ENCODE assay signal across 38 mouse cellular contexts in the genomic region with DNA sequence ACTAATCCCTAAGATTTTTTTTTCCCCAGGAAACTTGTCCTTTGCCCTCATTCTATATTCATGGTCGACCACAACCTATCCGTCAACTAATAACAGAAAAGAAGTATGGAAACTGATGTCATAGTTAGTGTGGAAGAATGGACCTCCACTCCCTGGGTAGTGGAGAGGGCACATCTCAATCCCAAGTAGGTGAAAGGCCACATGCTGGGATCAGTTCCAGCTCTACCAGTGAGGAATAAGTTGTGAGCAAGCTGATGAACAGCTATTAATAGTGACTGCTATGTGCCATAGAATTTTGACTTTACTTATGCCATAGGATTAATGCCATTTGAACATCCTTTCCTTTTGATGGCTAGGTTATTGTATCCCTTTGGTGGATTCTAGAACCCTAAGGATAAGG. TPM values are rescaled to one million over a fixed set of nuclear protein-coding genes. Genes with fewer than 3 reads are reported as not detected.
DNase-seq lines count a peak whose midpoint lies in the region; ATAC-seq and TF ChIP-seq lines count a peak whose summit lies in the region.
"Had no signal": no experiment of that assay in that cellular context is flagged by ENCODE, and none has a peak within 500 bp of the region (broad histone marks: within the 10 kb centered on the region; RNA-seq: fewer than 3 reads in every experiment).

No protein-coding gene starts in this region.

- no peaks in the 10 kb centered on the region for H3K4me1 ChIP-seq in liver, adult 2 months (ENCODE audit: control insufficient read depth, insufficient read depth, low read length)
- no peaks in the 10 kb centered on the region for H3K4me1 ChIP-seq in heart, postnatal 0 days (ENCODE audit: control insufficient read depth, insufficient read depth)
- H3K4me1 ChIP-seq: forebrain, embryonic 13.5 days; heart, embryonic 13.5 days; hindbrain, embryonic 10.5 days; kidney, embryonic 15.5 days; limb, embryonic 12.5 days; liver, embryonic 12.5 days; stomach, embryonic 15.5 days had no signal

- H3K79me2 ChIP-seq in liver, adult 2 months (ENCODE audit: control insufficient read depth, insufficient read depth, low read length) = no peaks in the 10 kb centered on the region

- H3K36me3 ChIP-seq in liver, adult 2 months (ENCODE audit: control insufficient read depth, insufficient read depth, low read length) = no peaks in the 10 kb centered on the region
- no peaks in the 10 kb centered on the region for H3K36me3 ChIP-seq in heart, postnatal 0 days (replicated peaks; ENCODE audit: control insufficient read depth, insufficient read depth, low read length)
- H3K36me3 ChIP-seq: heart, embryonic 13.5 days; hindbrain, embryonic 10.5 days; kidney, embryonic 15.5 days; limb, embryonic 12.5 days; liver, embryonic 12.5 days; stomach, embryonic 15.5 days had no signal

- no peaks in the 10 kb centered on the region for H3K9me3 ChIP-seq in heart, postnatal 0 days (replicated peaks; ENCODE audit: control insufficient read depth, low read length)
- H3K9me3 ChIP-seq: forebrain, embryonic 13.5 days; G1E; heart, embryonic 13.5 days; hindbrain, embryonic 10.5 days; kidney, embryonic 15.5 days; limb, embryonic 12.5 days; liver, embryonic 12.5 days; stomach, embryonic 15.5 days had no signal

- no peak for TF ChIP-seq CTCF in liver, adult 2 months (IDR thresholded peaks at IDR 0.05; ENCODE audit: low read depth, low read length)
- no peak for TF ChIP-seq CTCF in heart, postnatal 0 days (IDR thresholded peaks at IDR 0.05; ENCODE audit: low read depth)

- no peaks in the 10 kb centered on the region for H3K27me3 ChIP-seq in liver, adult 2 months (ENCODE audit: control insufficient read depth, insufficient read depth, low read length)
- no peaks in the 10 kb centered on the region for H3K27me3 ChIP-seq in heart, postnatal 0 days (ENCODE audit: control insufficient read depth, insufficient read depth, low read length)
- H3K27me3 ChIP-seq: forebrain, embryonic 13.5 days; heart, embryonic 13.5 days; liver, embryonic 12.5 days; stomach, embryonic 15.5 days had no signal

- ATAC-seq in heart, postnatal 0 days (ENCODE audit: insufficient read depth, low read depth) = peak; percentile 75; the same call in 1 of the 2 replicates
- no peak for ATAC-seq in CD4-positive, CD25-positive, alpha-beta regulatory T cell, adult 4 months
- ATAC-seq: forebrain, embryonic 13.5 days; hindbrain, embryonic 16.5 days; liver, embryonic 12.5 days; liver, postnatal 0 days; lung, postnatal 0 days; Patski had no signal

- WGBS in liver, adult 2 months = 58% methylated on average over 2 of the region's 2 CpGs
- 63% methylated on average over 2 of the region's 2 CpGs for WGBS in heart, postnatal 0 days

- no peak overlapping the region for H3K4me2 ChIP-seq in heart, postnatal 0 days (ENCODE audit: low read depth, low read length)
- H3K4me2 ChIP-seq: forebrain, embryonic 13.5 days; heart, embryonic 13.5 days; kidney, embryonic 15.5 days; limb, embryonic 12.5 days; liver, embryonic 12.5 days; stomach, embryonic 15.5 days had no signal

- TF ChIP-seq EP300 in heart, postnatal 0 days (IDR thresholded peaks at IDR 0.05; ENCODE audit: low read depth) = no peak

- H3K4me3 ChIP-seq in liver, adult 2 months (ENCODE audit: insufficient read depth, low read depth, low read length) = no peak overlapping the region
- no peak overlapping the region for H3K4me3 ChIP-seq in heart, postnatal 0 days (ENCODE audit: low read depth, low read length)
- H3K4me3 ChIP-seq: forebrain, embryonic 13.5 days; heart, embryonic 13.5 days; hindbrain, embryonic 10.5 days; kidney, embryonic 15.5 days; layer of hippocampus, adult 2 months; left cerebral cortex, adult 2 months; limb, embryonic 12.5 days; liver, embryonic 12.5 days; stomach, embryonic 15.5 days had no signal

- no peak overlapping the region for H3K9ac ChIP-seq in liver, adult 2 months (ENCODE audit: low read depth, low read length)
- no peak overlapping the region for H3K9ac ChIP-seq in heart, postnatal 0 days (replicated peaks; ENCODE audit: low read depth, low read length)
- H3K9ac ChIP-seq: forebrain, embryonic 13.5 days; heart, embryonic 13.5 days; kidney, embryonic 15.5 days; limb, embryonic 12.5 days; liver, embryonic 12.5 days; liver, postnatal 0 days; stomach, embryonic 15.5 days had no signal

- no peak for TF ChIP-seq POLR2A in liver, adult 2 months (IDR thresholded peaks at IDR 0.05; ENCODE audit: extremely low read depth, insufficient read depth, low read length)

- H3K27ac ChIP-seq in liver, adult 2 months (replicated peaks; ENCODE audit: insufficient read depth, low read depth, low read length) = no peak overlapping the region
- no peak overlapping the region for H3K27ac ChIP-seq in heart, postnatal 0 days (ENCODE audit: low read depth)
- H3K27ac ChIP-seq: forebrain, embryonic 13.5 days; heart, embryonic 13.5 days; hindbrain, embryonic 10.5 days; kidney, embryonic 15.5 days; layer of hippocampus, adult 2 months; left cerebral cortex, adult 2 months; limb, embryonic 12.5 days; liver, embryonic 12.5 days; macrophage; stomach, embryonic 15.5 days had no signal

- DNase-seq in gastrocnemius, postnatal 25 days = peak; percentile 5
- DNase-seq in gastrocnemius, adult 8-10 months (ENCODE audit: low spot score in 2 of 2) = no peak
- peak; percentile 48 for DNase-seq in liver, adult 2 months (ENCODE audit: extremely low read depth, low read depth, low spot score)
- DNase-seq in liver = no peak
- DNase-seq in heart, postnatal 0 days (ENCODE audit: low spot score) = peak; percentile 24
- peak; percentile 40 for DNase-seq in heart, postnatal 4 days
- no peak for DNase-seq in cerebellum, adult 11-12 months
- DNase-seq: cerebellum, adult 9-10 months; cerebellum, postnatal 36 days; gastrocnemius, postnatal 10 days; kidney, adult 18-20 months; liver, postnatal 0 days; midbrain, embryonic 14.5 days had no signal

RNA-seq across cellular contexts. Expression of gene Amelx, which starts 8.4 kb away (rescaled TPM):
- total RNA-seq in gastrocnemius, postnatal 25 days (2021) = not detected
- not detected for total RNA-seq in gastrocnemius, adult 8-10 months (2022)
- total RNA-seq in liver, adult 2 months (2014; rRNA removed) = not detected in 2 replicates
- not detected in 2 replicates for polyA plus RNA-seq in liver, adult 2 months (2012; rRNA removed)
- total RNA-seq in heart, postnatal 0 days (2014; rRNA removed; ENCODE audit: low replicate concordance) = not detected in 2 replicates
- not detected in 2 replicates for polyA plus RNA-seq in heart, postnatal 0 days (2015; fragmentation: Nextera tagmentation; extraction: Ambion mirVana)
- not detected for total RNA-seq in heart, postnatal 4 days (2021)
- not detected for polyA plus RNA-seq in CD4-positive, CD25-positive, alpha-beta regulatory T cell, adult 4 months (2017; shearing (Covaris generic))
- total RNA-seq: G1E; gastrocnemius, postnatal 10 days; layer of hippocampus, adult 2 months; layer of hippocampus, postnatal 14 days; left cerebral cortex, adult 2 months; left cerebral cortex, postnatal 25 days; megakaryocyte-erythroid progenitor cell, adult 5-6 weeks; monocyte, adult 5-6 weeks had no signal
- polyA plus RNA-seq: C2C12; embryonic facial prominence, embryonic 11.5 days; forebrain, embryonic 13.5 days; G1E; hindbrain, embryonic 10.5 days; hindbrain, embryonic 16.5 days; intestine, embryonic 14.5 days; kidney, embryonic 15.5 days; liver, embryonic 12.5 days; liver, postnatal 0 days; lung, postnatal 0 days; macrophage; midbrain, embryonic 14.5 days; neural tube, embryonic 14.5 days; Patski; small intestine, adult 2 months; urinary bladder, adult 2 months had no signal

Comparison
In these comparisons a context has a peak if more than half of its experiments do, and no peak if none do; other contexts are left out.
1. DNase-seq: peak in gastrocnemius, postnatal 25 days (single experiment), liver, adult 2 months (single experiment), heart, postnatal 0 days (single experiment) and heart, postnatal 4 days (single experiment); none in gastrocnemius, adult 8-10 months (0 of 2), liver (single experiment) and cerebellum, adult 11-12 months (single experiment).